Mouse (Mus musculus): ENCODE data around the gene Alpk1. TPM values are rescaled to one million over a fixed set of nuclear protein-coding genes. Genes with fewer than 3 reads are reported as not detected.
"Not testable (repeated sequence)": the region's sequence is repeated elsewhere in the genome, so short reads cannot be mapped to it uniquely, and the experiment has no call there.

Gene Alpk1
- total RNA-seq, 1 experiment from 2014 or later, result 8.1 TPM

GRCm38 (mm10) chr3:127791056-127791483 is 10.7 kb upstream of the Alpk1 start:
- 0 out of 2 replicates have a peak, but pooled peaks have one; percentile 7 for ATAC-seq (replicated peaks; ENCODE audit: low read depth, poor library complexity, severe bottlenecking)

- peak; percentile 14 for ATAC-seq (replicated peaks; ENCODE audit: low read depth, poor library complexity, severe bottlenecking)
Observed at GRCm38 (mm10) chr3:127790234-127791055, 10.1 kb upstream of the Alpk1 start.

GRCm38 (mm10) chr3:127789500-127790191 is 9.3 kb upstream of the Alpk1 start, which contains the start of gene Tifa:
Gene Tifa, plus strand, starts transcription at chr3:127789805.
- ATAC-seq (replicated peaks; ENCODE audit: low read depth, poor library complexity, severe bottlenecking), result peak; percentile 48

GRCm38 (mm10) chr3:127788919-127789318 is 8.6 kb upstream of the Alpk1 start:
- no peak for ATAC-seq (replicated peaks; ENCODE audit: low read depth, poor library complexity, severe bottlenecking)

GRCm38 (mm10) chr3:127788038-127788437 is 7.7 kb upstream of the Alpk1 start:
- no peak for ATAC-seq (replicated peaks; ENCODE audit: low read depth, poor library complexity, severe bottlenecking)

GRCm38 (mm10) chr3:127787032-127787431 is 6.7 kb upstream of the Alpk1 start:
- ATAC-seq (replicated peaks; ENCODE audit: low read depth, poor library complexity, severe bottlenecking), result peak; percentile 48

GRCm38 (mm10) chr3:127783680-127784079 is 3.4 kb upstream of the Alpk1 start:
- not testable (repeated sequence) for ATAC-seq (replicated peaks; ENCODE audit: low read depth, poor library complexity, severe bottlenecking)

GRCm38 (mm10) chr3:127782921-127783320 is 2.6 kb upstream of the Alpk1 start:
- ATAC-seq (replicated peaks; ENCODE audit: low read depth, poor library complexity, severe bottlenecking), result no peak

GRCm38 (mm10) chr3:127780921-127781320 is 594 bp upstream of the Alpk1 start:
- ATAC-seq (replicated peaks; ENCODE audit: low read depth, poor library complexity, severe bottlenecking), result no peak

GRCm38 (mm10) chr3:127769146-127769545 is 11.2 kb downstream of the Alpk1 start:
- ATAC-seq (replicated peaks; ENCODE audit: low read depth, poor library complexity, severe bottlenecking), result peak; percentile 99

GRCm38 (mm10) chr3:127765971-127766370 is 14.4 kb downstream of the Alpk1 start:
- ATAC-seq (replicated peaks; ENCODE audit: low read depth, poor library complexity, severe bottlenecking), result no peak

GRCm38 (mm10) chr3:127764541-127764940 is 15.8 kb downstream of the Alpk1 start:
- ATAC-seq (replicated peaks; ENCODE audit: low read depth, poor library complexity, severe bottlenecking), result no peak

GRCm38 (mm10) chr3:127763076-127763612 is 17.2 kb downstream of the Alpk1 start:
- peak; percentile 89 for ATAC-seq (replicated peaks; ENCODE audit: low read depth, poor library complexity, severe bottlenecking)

- no peak for ATAC-seq (replicated peaks; ENCODE audit: low read depth, poor library complexity, severe bottlenecking)
Observed at GRCm38 (mm10) chr3:127762403-127762802, 17.9 kb downstream of the Alpk1 start.

GRCm38 (mm10) chr3:127759212-127759611 is 21.1 kb downstream of the Alpk1 start:
- peak; percentile 60 for ATAC-seq (replicated peaks; ENCODE audit: low read depth, poor library complexity, severe bottlenecking)

GRCm38 (mm10) chr3:127758806-127759205 is 21.5 kb downstream of the Alpk1 start:
- ATAC-seq (replicated peaks; ENCODE audit: low read depth, poor library complexity, severe bottlenecking), result no peak

GRCm38 (mm10) chr3:127757886-127758301 is 22.4 kb downstream of the Alpk1 start:
- peak; percentile 46 for ATAC-seq (replicated peaks; ENCODE audit: low read depth, poor library complexity, severe bottlenecking)

- no peak for ATAC-seq (replicated peaks; ENCODE audit: low read depth, poor library complexity, severe bottlenecking)
Observed at GRCm38 (mm10) chr3:127756458-127756857, 23.9 kb downstream of the Alpk1 start.

GRCm38 (mm10) chr3:127749981-127750562 is 30.3 kb downstream of the Alpk1 start:
- ATAC-seq (replicated peaks; ENCODE audit: low read depth, poor library complexity, severe bottlenecking), result peak; percentile 56

- no peak for ATAC-seq (replicated peaks; ENCODE audit: low read depth, poor library complexity, severe bottlenecking)
Observed at GRCm38 (mm10) chr3:127749266-127749665, 31.1 kb downstream of the Alpk1 start.

All from common myeloid progenitor, adult 5-6 weeks (primary cell).